Mouse (Mus musculus) spleen, adult 2 months (tissue): ENCODE data around the gene Tma7.

Experiments used
- CTCF ChIP-seq: fragments of 200-500 bp; IDR thresholded peaks from 2 replicates; pipeline ENCODE4 v1.5.1; 2011; ENCODE audit warnings: mild to moderate bottlenecking, inconsistent platforms; ENCODE audit not compliant: insufficient read depth, insufficient read length, insufficient replicate concordance; ENCODE audit errors: extremely low read depth
- POLR2A ChIP-seq: fragments of 200-500 bp; IDR thresholded peaks from 2 replicates; pipeline ENCODE4 v1.6.1; 2011; ENCODE audit warnings: low read depth, low read length, inconsistent platforms

GRCm38 (mm10) chr9:109103250-109103649, 20.9 kb upstream of the Tma7 start:
- TF ChIP-seq POLR2A, result no peak
- TF ChIP-seq CTCF, result no peak
